Mouse (Mus musculus): ENCODE results near the gene Ly6g6d.
A peak's percentile ranks its signal among the peaks of the same experiment; 100 is the strongest.

Ly6g6d gene

GRCm38 (mm10) chr17:35100196-35100765 is 22.4 kb upstream of the Ly6g6d start:
- DNase-seq (ENCODE audit: extremely low read depth, low read depth), result no peak

- DNase-seq (ENCODE audit: extremely low read depth, low read depth), result no peak
Observed at GRCm38 (mm10) chr17:35097164-35097655, 19.3 kb upstream of the Ly6g6d start.

DNA sequence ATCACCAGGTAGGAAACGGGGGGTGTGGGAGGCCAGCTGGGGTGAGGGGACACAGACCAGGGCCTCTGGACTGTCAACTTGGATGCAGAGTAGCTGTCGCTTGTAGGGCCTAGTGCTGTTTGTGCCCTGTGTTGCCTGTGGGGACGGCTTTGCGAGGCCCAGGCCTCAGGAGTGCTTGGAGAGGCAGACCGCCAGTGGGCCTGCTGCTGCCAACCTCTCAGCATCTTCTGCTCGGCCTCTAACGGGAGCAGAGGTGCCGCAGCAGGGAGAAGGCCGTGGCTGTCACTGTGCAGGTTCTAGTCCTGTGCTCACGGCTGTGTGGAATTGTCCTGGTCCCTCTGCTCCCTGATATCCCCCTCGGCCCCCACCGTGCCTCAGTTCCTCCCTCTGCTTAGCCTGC is 18.7 kb upstream of the Ly6g6d start:
- DNase-seq (ENCODE audit: extremely low read depth, low read depth), result no peak

DNA sequence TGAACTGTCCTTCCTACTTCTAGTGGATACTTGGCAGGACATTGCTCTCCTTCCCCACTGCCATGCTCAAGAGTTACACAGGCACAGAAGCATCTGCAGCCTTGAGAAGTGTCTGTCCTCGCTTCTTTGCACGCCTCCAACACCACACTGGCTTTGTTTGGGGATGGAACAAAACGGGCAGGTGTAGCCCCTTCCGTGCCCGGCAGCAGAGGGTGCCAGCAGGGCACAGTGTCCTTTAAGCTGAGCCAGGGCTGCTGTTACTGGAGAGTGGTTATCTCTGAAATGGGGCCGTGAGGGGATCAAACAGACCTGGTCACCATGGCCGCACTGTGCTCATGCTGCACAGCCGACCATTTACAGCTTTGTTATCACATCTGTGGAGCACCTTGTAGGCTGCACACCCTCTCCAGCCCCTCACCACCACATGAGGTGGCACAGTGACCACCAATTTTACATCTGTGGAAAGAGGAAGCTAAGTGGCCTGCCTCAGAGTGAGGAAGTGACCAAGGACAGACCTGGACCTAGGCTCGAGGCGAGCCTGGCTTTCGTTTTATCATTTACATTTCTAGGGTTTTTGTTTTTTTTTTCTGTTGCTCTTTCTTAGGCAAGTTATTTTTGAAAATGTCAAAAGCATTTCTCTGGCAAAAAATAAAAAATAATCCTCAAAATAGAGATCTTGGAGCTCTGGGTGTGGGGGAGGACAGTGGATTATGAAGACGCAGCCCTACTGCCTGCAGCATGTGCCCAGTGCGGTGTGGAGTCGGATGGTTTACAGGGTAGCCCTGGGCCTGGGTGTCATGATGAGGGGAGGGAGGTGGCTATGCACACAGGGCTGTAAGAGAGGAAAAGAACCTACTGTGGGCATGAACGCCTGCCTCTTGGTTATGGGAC is 16.9 kb upstream of the Ly6g6d start:
- no peak for DNase-seq (ENCODE audit: extremely low read depth, low read depth)

DNA sequence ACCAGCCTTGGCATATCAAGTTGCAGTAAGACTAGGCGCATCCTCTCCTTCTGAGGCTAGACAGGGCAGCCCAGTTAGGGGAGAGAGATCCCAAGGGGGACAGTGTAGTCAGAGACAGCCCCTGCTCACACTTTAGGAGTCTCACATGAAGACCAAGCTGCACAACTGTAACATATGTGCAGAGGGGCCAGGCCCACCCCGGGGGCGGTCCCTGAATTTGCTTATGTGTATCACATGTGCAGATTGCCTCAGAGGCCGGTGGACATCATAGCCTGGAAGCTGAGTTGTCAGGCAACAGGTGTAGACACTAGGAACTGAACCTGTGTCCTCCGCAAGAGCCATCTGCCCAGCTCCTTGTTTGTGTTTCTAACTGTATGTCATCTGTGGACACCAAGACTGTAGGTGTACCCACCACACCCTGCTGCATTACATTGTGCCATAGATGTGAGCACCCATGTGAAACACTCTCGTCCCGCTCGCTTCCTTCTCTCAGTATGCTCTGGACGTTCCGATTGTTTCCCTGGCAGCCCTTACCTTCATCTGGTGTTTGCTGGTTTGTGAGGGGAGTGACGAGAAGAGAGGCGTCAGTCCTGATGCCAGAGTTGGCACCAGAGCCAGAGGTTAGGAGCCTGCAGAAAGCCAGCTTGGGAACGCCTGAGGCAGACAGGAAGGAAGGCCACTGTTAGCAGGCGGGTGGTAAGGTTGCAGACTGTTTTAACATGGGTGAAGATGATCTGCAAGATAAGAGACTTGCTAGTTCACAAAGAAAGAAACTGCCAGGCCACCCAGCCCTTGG is 14.7 kb upstream of the Ly6g6d start:
- DNase-seq (ENCODE audit: extremely low read depth, low read depth), result no peak

- DNase-seq (ENCODE audit: extremely low read depth, low read depth), result no peak
Observed at GRCm38 (mm10) chr17:35090166-35090932, 12.5 kb upstream of the Ly6g6d start.

GRCm38 (mm10) chr17:35088825-35089644 is 11.2 kb upstream of the Ly6g6d start, which contains the start of gene Abhd16a:
Abhd16a (plus strand) TSS chr17:35089263.
- DNase-seq (ENCODE audit: extremely low read depth, low read depth), result peak; percentile 74

- DNase-seq (ENCODE audit: extremely low read depth, low read depth), result no peak
Observed at GRCm38 (mm10) chr17:35088151-35088550, 10.3 kb upstream of the Ly6g6d start.

DNA sequence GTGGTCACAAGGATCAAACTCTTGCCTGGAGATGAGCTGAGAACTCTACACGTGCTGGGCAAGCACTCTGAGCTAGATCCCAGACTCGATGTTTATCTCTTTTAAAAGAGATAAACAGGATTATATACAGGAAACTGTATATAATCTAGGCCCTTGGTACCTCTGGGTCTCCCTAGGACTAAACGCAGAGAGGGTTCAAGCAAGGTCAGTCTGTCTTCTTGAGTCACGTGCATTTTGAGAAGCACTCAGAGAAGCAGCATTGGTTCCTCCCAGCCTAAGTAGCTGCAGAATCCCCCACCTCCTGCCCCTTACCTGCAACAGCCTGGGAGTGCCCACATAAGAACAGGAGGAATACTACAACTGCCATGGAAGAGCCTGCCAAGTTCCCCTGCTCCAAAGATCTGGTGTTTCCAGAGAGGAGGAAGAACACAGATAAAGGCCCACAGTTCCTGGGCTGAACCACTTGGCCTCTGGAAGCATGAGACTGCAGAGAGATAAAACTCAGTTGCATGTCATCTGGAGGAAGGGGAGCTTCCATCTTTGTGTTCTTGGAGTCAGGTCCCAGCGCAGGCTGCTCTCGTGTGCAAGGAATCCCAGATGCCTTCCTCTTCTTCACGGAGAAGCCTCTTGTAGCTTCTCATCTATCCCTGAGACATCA is 7.5 kb upstream of the Ly6g6d start, which contains the start of gene Ly6g6f:
Gene Ly6g6f (minus strand): TSS at position 403 of the 658 bp plus-strand sequence.
- DNase-seq (ENCODE audit: extremely low read depth, low read depth), result no peak

DNA sequence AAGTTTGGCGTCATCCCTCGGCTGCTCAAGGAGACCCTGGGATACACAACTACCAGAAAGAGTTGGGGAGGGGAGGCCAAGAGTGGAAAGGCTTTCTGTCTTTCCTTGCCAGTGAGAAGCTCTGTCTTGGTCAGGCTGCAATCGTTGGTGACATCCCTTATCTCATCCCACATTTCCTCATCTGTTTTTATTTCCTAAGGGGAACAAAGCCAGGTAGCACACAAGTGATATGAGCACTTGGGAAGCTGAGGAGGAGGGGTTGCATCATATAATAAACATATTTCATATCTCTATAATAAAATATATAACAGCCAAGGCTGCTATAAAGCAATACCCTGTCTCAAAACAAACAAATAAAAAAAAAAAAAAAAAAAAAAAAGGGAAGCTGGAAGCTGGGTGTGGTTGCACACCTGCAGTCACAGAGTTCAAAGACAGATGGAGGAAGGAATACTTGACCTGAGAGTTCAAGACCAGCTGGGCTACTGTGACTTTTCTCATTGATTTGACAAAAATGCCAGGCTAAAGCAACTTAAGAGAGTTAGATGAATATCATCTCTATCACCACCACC is 6.1 kb upstream of the Ly6g6d start:
- no peak for DNase-seq (ENCODE audit: extremely low read depth, low read depth)

GRCm38 (mm10) chr17:35082841-35083576 is 5.1 kb upstream of the Ly6g6d start:
- DNase-seq (ENCODE audit: extremely low read depth, low read depth), result no peak

GRCm38 (mm10) chr17:35080710-35081109 is 2.8 kb upstream of the Ly6g6d start:
- DNase-seq (ENCODE audit: extremely low read depth, low read depth), result peak; percentile 56

- no peak for DNase-seq (ENCODE audit: extremely low read depth, low read depth)
Observed at GRCm38 (mm10) chr17:35080248-35080647, 2.4 kb upstream of the Ly6g6d start.

DNA sequence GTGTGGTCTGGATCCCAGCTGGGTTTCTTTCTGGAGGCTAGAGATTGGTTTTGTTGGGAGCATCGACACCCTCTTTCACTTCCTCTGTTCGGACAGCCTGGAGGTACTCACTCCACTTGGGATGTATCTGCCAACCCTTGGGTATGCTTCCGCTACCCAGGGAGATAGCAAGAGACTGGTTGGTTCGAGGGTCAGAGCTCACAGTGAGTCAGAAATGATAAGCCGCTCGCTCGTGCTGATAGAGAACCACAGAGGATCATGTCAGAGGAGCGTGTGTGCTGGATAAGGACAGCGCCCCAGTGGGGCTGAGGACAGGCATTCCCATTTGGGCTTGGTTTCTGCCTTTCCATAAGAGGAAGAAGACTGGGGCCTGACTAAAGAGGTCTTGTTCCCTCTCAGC is 1.9 kb upstream of the Ly6g6d start:
- peak; percentile 99 for DNase-seq (ENCODE audit: extremely low read depth, low read depth)

- no peak for DNase-seq (ENCODE audit: extremely low read depth, low read depth)
Observed at GRCm38 (mm10) chr17:35077285-35077684, 580 bp downstream of the Ly6g6d start.

DNA sequence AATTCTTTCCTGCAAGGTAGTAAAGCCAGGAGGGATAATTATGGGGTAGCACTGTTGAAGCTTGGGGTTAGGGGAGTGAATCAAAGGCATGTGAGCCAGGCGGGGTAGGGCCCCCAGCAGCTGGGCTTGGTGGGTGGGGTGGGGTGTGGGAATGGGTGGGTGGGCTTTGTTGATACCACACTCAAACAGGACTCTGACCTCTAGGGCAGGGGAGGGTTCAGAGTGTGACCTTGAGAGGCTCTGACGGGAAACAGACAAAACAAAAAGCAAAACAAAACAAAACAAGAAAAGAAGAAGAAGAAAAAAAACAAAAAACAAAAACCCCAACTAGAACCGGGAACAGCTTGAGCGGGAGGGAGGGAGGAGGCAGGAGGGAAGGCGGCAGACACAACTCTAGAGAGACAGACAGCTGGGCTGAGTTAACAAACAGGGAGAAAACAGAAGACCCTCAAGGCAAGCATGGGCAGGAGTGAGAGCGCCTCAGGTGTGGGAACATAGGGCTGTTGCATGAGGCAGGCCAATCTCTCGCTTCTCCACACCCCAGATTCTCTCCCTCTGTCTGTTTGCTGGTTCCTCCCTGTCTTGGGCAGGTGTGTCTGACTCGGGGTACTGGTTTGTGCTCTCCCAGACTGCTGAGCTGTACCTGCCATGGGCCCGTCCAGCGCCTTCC is 1.2 kb downstream of the Ly6g6d start, which contains the start of gene Ly6g6e:
Gene Ly6g6e (plus strand): TSS at position 396 of the 670 bp plus-strand sequence.
- DNase-seq (ENCODE audit: extremely low read depth, low read depth), result no peak

DNA sequence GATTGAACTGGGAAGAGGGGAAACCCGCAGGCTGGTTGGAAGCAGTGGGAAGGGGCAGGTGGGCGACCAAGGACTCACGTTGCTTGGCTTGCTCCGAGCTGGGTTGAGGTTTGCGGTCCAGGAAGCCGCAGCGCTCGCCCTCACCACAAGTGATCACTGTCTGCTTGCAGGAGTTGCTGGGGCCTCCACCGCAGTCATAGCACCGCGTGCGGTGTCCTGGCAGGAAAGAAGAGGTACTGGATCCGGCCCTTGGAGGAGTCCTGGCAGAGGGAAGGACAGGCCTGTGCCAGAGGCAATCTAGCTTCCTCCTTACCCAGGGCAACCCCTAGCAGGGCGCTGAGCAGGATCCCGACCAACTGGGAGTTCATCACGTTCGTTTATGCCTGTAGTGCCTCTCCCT is 3.8 kb downstream of the Ly6g6d start:
- no peak for DNase-seq (ENCODE audit: extremely low read depth, low read depth)

- no peak for DNase-seq (ENCODE audit: extremely low read depth, low read depth)
Observed at GRCm38 (mm10) chr17:35071454-35071853, 6.4 kb downstream of the Ly6g6d start.

Measured in MEL-GATA-1-ER (cell line).